ENCODE assay signal across 23 mouse cellular contexts in the genomic region with DNA sequence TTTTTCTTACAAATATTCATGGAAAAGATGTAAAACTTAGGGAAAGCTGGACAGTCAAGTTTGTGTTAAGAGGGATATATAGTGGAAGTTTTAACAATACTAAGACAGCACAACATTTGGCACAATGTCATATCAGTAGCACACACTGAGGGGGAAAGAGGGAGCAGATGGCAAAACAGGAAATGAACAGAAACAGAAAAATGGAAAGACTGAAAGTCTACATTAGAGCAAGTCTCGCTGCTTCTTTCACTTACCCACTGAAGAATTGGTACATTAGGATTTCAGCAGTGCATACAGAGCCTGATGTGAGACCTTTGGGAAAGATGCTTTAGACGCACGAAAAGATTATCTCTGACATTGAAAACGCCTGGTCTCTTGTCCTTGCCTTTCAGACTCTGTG.
"Had no signal": no experiment of that assay in that cellular context is flagged by ENCODE, and none has a peak within 500 bp of the region (broad histone marks: within the 10 kb centered on the region; RNA-seq: fewer than 3 reads in every experiment).

No protein-coding gene starts in this region.

- H3K4me2 ChIP-seq: heart, embryonic 13.5 days; heart, embryonic 15.5 days; hindbrain, embryonic 13.5 days; hindbrain, embryonic 15.5 days; kidney, embryonic 15.5 days; limb, embryonic 12.5 days; liver, embryonic 11.5 days; liver, embryonic 13.5 days had no signal

- DNase-seq: gastrocnemius, postnatal 14 days; heart, adult 18-20 months; heart, postnatal 14 days; heart, postnatal 36 days; kidney, adult 11 months; kidney, adult 2 months; kidney, adult 9 months; kidney, postnatal 14 days; kidney, postnatal 36 days; liver; liver, embryonic 13.5 days had no signal

- ATAC-seq: hindbrain, postnatal 0 days; intestine, embryonic 16.5 days had no signal

- H3K4me1 ChIP-seq: heart, embryonic 10.5 days; heart, embryonic 13.5 days; heart, embryonic 15.5 days; hindbrain, embryonic 13.5 days; hindbrain, embryonic 15.5 days; kidney, embryonic 15.5 days; limb, embryonic 10.5 days; limb, embryonic 12.5 days; liver, embryonic 13.5 days had no signal

- H3K36me3 ChIP-seq: heart, embryonic 10.5 days; heart, embryonic 13.5 days; heart, embryonic 15.5 days; hindbrain, embryonic 13.5 days; hindbrain, embryonic 15.5 days; kidney, embryonic 15.5 days; limb, embryonic 10.5 days; limb, embryonic 12.5 days; liver, embryonic 13.5 days had no signal

- H3K9me3 ChIP-seq: heart, embryonic 10.5 days; heart, embryonic 13.5 days; heart, embryonic 15.5 days; hindbrain, embryonic 13.5 days; hindbrain, embryonic 15.5 days; kidney, embryonic 15.5 days; limb, embryonic 10.5 days; limb, embryonic 12.5 days; liver, embryonic 13.5 days had no signal

- H3K4me3 ChIP-seq: heart, embryonic 10.5 days; heart, embryonic 13.5 days; heart, embryonic 15.5 days; hindbrain, embryonic 13.5 days; hindbrain, embryonic 15.5 days; kidney, embryonic 15.5 days; limb, embryonic 10.5 days; limb, embryonic 12.5 days; liver, embryonic 13.5 days had no signal

- H3K27me3 ChIP-seq: heart, embryonic 13.5 days; heart, embryonic 15.5 days; hindbrain, embryonic 13.5 days; hindbrain, embryonic 15.5 days; kidney, embryonic 15.5 days; limb, embryonic 12.5 days; liver, embryonic 13.5 days had no signal

- H3K9ac ChIP-seq: heart, embryonic 13.5 days; heart, embryonic 15.5 days; hindbrain, embryonic 13.5 days; hindbrain, embryonic 15.5 days; kidney, embryonic 15.5 days; limb, embryonic 12.5 days; liver, embryonic 13.5 days had no signal

- H3K27ac ChIP-seq: heart, embryonic 10.5 days; heart, embryonic 13.5 days; heart, embryonic 15.5 days; hindbrain, embryonic 13.5 days; hindbrain, embryonic 15.5 days; hindbrain, postnatal 0 days; kidney, embryonic 15.5 days; kidney, postnatal 0 days; limb, embryonic 10.5 days; limb, embryonic 12.5 days; liver, embryonic 13.5 days had no signal
